Mouse (Mus musculus): ENCODE data around the gene Ssh2. TPM values are rescaled to one million over a fixed set of nuclear protein-coding genes. Genes with fewer than 3 reads are reported as not detected.

Ssh2 gene
- total RNA-seq, 1 experiment = 7.7 TPM

DNA sequence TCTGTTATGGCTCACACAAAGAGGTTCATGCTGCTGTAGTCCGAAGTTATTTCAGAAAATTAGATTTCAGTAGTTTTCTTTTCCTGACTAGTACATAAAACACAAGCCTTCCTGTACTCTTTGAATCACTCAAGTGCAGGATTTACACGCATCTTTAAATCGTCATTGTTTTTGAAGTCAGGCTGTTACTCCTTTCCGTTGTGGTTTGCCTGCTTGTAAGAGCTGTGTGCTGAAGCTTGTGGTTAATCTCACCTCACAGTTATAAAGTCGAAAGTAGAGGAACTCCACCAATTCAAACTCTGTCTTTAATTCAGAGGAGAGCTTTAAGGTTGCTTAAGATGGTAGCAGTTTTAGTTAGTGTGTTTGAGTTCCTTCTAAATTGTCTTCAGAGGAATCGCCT, 132.9 kb downstream of the Ssh2 start:
- no peak overlapping the region for H3K9ac ChIP-seq (ENCODE audit: insufficient read depth, low read depth, low read length, poor library complexity, severe bottlenecking)
- peak overlapping the region; percentile 87 to 91; a peak in 2 of 4 replicates for H3K4me3 ChIP-seq (ENCODE audit: insufficient read depth in 1 of 2, low read depth in 1 of 2, low read length in 2 of 2, poor library complexity in 1 of 2, severe bottlenecking in 1 of 2)
- TF ChIP-seq ZC3H11A (IDR thresholded peaks at IDR 0.05; ENCODE audit: borderline replicate concordance, low read depth, low read length) (no peak), CHD2 (IDR thresholded peaks at IDR 0.05; ENCODE audit: low read depth, low read length) (no peak), MAFK (IDR thresholded peaks at IDR 0.05; ENCODE audit: insufficient read depth, low read depth, low read length) (no peak), ZNF384 (IDR thresholded peaks at IDR 0.05; ENCODE audit: low read depth, low read length) (no peak), HCFC1 (IDR thresholded peaks at IDR 0.05; ENCODE audit: borderline replicate concordance, insufficient read depth, low read length) (no peak)
- 0 out of 4 replicates have a peak, but pooled peaks cover 0 to 3% of the 10 kb centered on the region in 2 experiments for H3K4me1 ChIP-seq (ENCODE audit: control insufficient read depth in 2 of 2, insufficient read depth in 2 of 2, low read length in 2 of 2, poor library complexity in 1 of 2)
- H3K36me3 ChIP-seq (ENCODE audit: control insufficient read depth, insufficient read depth, low read length, poor library complexity, severe bottlenecking) = no peaks in the 10 kb centered on the region
- DNase-seq (ENCODE audit: low read depth, low spot score) = no peak
- H3K9me3 ChIP-seq (ENCODE audit: control insufficient read depth, insufficient read depth, low read depth, low read length) = no peaks in the 10 kb centered on the region
- H3K27ac ChIP-seq (ENCODE audit: insufficient read depth, low read depth, low read length, poor library complexity, severe bottlenecking) = no peak overlapping the region
- in situ Hi-C loops (cut with MboI; ENCODE audit: low sequenced_read_pairs in 2 of 2, unreplicated experiment in 2 of 2) = no loop called here

- no peak overlapping the region for H3K9ac ChIP-seq (ENCODE audit: insufficient read depth, low read depth, low read length, poor library complexity, severe bottlenecking)
- no peak for TF ChIP-seq CHD2 (IDR thresholded peaks at IDR 0.05; ENCODE audit: low read depth, low read length)
- TF ChIP-seq ZNF384 (IDR thresholded peaks at IDR 0.05; ENCODE audit: low read depth, low read length) = no peak
- TF ChIP-seq ZC3H11A (IDR thresholded peaks at IDR 0.05; ENCODE audit: borderline replicate concordance, low read depth, low read length) = no peak
- no peak for TF ChIP-seq MAFK (IDR thresholded peaks at IDR 0.05; ENCODE audit: insufficient read depth, low read depth, low read length)
- TF ChIP-seq HCFC1 (IDR thresholded peaks at IDR 0.05; ENCODE audit: borderline replicate concordance, insufficient read depth, low read length) = no peak
- no peak overlapping the region for H3K27ac ChIP-seq (ENCODE audit: insufficient read depth, low read depth, low read length, poor library complexity, severe bottlenecking)
- no peak overlapping the region for H3K4me3 ChIP-seq (ENCODE audit: insufficient read depth in 1 of 2, low read depth in 1 of 2, low read length in 2 of 2, poor library complexity in 1 of 2, severe bottlenecking in 1 of 2)
- 0 out of 4 replicates have a peak, but pooled peaks cover 0 to 3% of the 10 kb centered on the region in 2 experiments for H3K4me1 ChIP-seq (ENCODE audit: control insufficient read depth in 2 of 2, insufficient read depth in 2 of 2, low read length in 2 of 2, poor library complexity in 1 of 2)
- no peaks in the 10 kb centered on the region for H3K36me3 ChIP-seq (ENCODE audit: control insufficient read depth, insufficient read depth, low read length, poor library complexity, severe bottlenecking)
- no peaks in the 10 kb centered on the region for H3K9me3 ChIP-seq (ENCODE audit: control insufficient read depth, insufficient read depth, low read depth, low read length)
- in situ Hi-C loops (cut with MboI; ENCODE audit: low sequenced_read_pairs in 2 of 2, unreplicated experiment in 2 of 2) = no loop called here
- no peak for DNase-seq (ENCODE audit: low read depth, low spot score)
Measured at GRCm38 (mm10) chr11:77349698-77350097, 133.6 kb downstream of the Ssh2 start.

- no peaks in the 10 kb centered on the region for H3K4me1 ChIP-seq (ENCODE audit: control insufficient read depth in 2 of 2, insufficient read depth in 2 of 2, low read length in 2 of 2, poor library complexity in 1 of 2)
- H3K36me3 ChIP-seq (ENCODE audit: control insufficient read depth, insufficient read depth, low read length, poor library complexity, severe bottlenecking) = no peaks in the 10 kb centered on the region
- TF ChIP-seq ZC3H11A (IDR thresholded peaks at IDR 0.05; ENCODE audit: borderline replicate concordance, low read depth, low read length) (no peak), ZNF384 (IDR thresholded peaks at IDR 0.05; ENCODE audit: low read depth, low read length) (no peak), CHD2 (IDR thresholded peaks at IDR 0.05; ENCODE audit: low read depth, low read length) (no peak), HCFC1 (IDR thresholded peaks at IDR 0.05; ENCODE audit: borderline replicate concordance, insufficient read depth, low read length) (no peak), MAFK (IDR thresholded peaks at IDR 0.05; ENCODE audit: insufficient read depth, low read depth, low read length) (no peak)
- no peaks in the 10 kb centered on the region for H3K9me3 ChIP-seq (ENCODE audit: control insufficient read depth, insufficient read depth, low read depth, low read length)
- in situ Hi-C loops (cut with MboI; ENCODE audit: low sequenced_read_pairs in 2 of 2, unreplicated experiment in 2 of 2) = no loop called here
- no peak overlapping the region for H3K27ac ChIP-seq (ENCODE audit: insufficient read depth, low read depth, low read length, poor library complexity, severe bottlenecking)
- no peak overlapping the region for H3K9ac ChIP-seq (ENCODE audit: insufficient read depth, low read depth, low read length, poor library complexity, severe bottlenecking)
- H3K4me3 ChIP-seq (ENCODE audit: insufficient read depth in 1 of 2, low read depth in 1 of 2, low read length in 2 of 2, poor library complexity in 1 of 2, severe bottlenecking in 1 of 2) = no peak overlapping the region
- no peak for DNase-seq (ENCODE audit: low read depth, low spot score)
Measured at GRCm38 (mm10) chr11:77355055-77355454, 139.0 kb downstream of the Ssh2 start.

DNA sequence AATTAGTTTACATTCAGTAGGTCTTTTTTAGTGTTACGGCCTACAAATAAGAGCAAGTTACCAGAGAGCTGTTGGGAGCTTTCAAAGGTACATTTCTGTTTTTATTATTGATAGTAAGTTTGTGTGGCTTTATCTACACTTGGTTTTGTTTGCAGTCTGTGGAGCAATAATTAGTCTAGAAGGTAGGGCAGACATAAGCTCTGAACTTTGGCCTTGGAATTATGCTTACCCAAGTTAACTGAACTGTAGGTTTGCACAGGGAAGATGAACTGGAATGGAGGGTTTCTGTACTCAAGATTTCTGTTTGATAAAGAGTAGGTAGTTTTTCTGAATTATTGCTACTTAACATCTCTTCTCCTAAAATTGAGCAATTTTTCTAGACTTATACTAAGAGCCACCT, 141.8 kb downstream of the Ssh2 start:
- H3K36me3 ChIP-seq (ENCODE audit: control insufficient read depth, insufficient read depth, low read length, poor library complexity, severe bottlenecking) = no peaks in the 10 kb centered on the region
- H3K27ac ChIP-seq (ENCODE audit: insufficient read depth, low read depth, low read length, poor library complexity, severe bottlenecking) = no peak overlapping the region
- no peak overlapping the region for H3K4me3 ChIP-seq (ENCODE audit: insufficient read depth in 1 of 2, low read depth in 1 of 2, low read length in 2 of 2, poor library complexity in 1 of 2, severe bottlenecking in 1 of 2)
- no peaks in the 10 kb centered on the region for H3K9me3 ChIP-seq (ENCODE audit: control insufficient read depth, insufficient read depth, low read depth, low read length)
- in situ Hi-C loops (cut with MboI; ENCODE audit: low sequenced_read_pairs in 2 of 2, unreplicated experiment in 2 of 2) = no loop called here
- no peaks in the 10 kb centered on the region for H3K4me1 ChIP-seq (ENCODE audit: control insufficient read depth in 2 of 2, insufficient read depth in 2 of 2, low read length in 2 of 2, poor library complexity in 1 of 2)
- no peak for DNase-seq (ENCODE audit: low read depth, low spot score)
- H3K9ac ChIP-seq (ENCODE audit: insufficient read depth, low read depth, low read length, poor library complexity, severe bottlenecking) = no peak overlapping the region
- no peak for TF ChIP-seq MAFK (IDR thresholded peaks at IDR 0.05; ENCODE audit: insufficient read depth, low read depth, low read length)
- no peak for TF ChIP-seq ZNF384 (IDR thresholded peaks at IDR 0.05; ENCODE audit: low read depth, low read length)

DNA sequence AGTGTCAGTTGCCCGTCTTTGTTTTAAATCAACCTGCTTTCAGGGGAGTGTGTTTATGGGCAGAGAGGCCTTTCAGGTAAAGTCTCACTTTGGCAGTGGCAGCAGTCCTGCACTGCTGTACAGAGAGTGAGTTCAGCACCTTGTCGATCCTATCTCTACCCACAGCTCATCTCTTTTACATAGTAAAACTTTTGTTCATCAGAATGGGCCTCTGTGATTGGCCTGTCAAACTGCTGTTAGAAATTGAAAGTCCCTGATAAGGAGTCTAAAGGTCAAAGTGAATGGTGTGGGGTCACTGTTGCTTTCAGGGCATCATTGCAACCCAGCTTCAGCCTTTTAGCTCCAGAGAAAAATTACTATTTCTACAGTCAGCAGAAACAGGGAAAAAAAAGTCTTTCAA, 147.4 kb downstream of the Ssh2 start:
- in situ Hi-C loops (cut with MboI; ENCODE audit: low sequenced_read_pairs in 2 of 2, unreplicated experiment in 2 of 2) = no loop called here
- TF ChIP-seq ZC3H11A (IDR thresholded peaks at IDR 0.05; ENCODE audit: borderline replicate concordance, low read depth, low read length) (no peak), MAFK (IDR thresholded peaks at IDR 0.05; ENCODE audit: insufficient read depth, low read depth, low read length) (no peak), CHD2 (IDR thresholded peaks at IDR 0.05; ENCODE audit: low read depth, low read length) (no peak), HCFC1 (IDR thresholded peaks at IDR 0.05; ENCODE audit: borderline replicate concordance, insufficient read depth, low read length) (no peak), ZNF384 (IDR thresholded peaks at IDR 0.05; ENCODE audit: low read depth, low read length) (no peak)
- no peaks in the 10 kb centered on the region for H3K4me1 ChIP-seq (ENCODE audit: control insufficient read depth in 2 of 2, insufficient read depth in 2 of 2, low read length in 2 of 2, poor library complexity in 1 of 2)

More for the DNA sequence above, 147.4 kb downstream of the Ssh2 start:
- no peak overlapping the region for H3K9ac ChIP-seq (ENCODE audit: insufficient read depth, low read depth, low read length, poor library complexity, severe bottlenecking)
- no peak overlapping the region for H3K4me3 ChIP-seq (ENCODE audit: insufficient read depth in 1 of 2, low read depth in 1 of 2, low read length in 2 of 2, poor library complexity in 1 of 2, severe bottlenecking in 1 of 2)
- H3K27ac ChIP-seq (ENCODE audit: insufficient read depth, low read depth, low read length, poor library complexity, severe bottlenecking) = no peak overlapping the region
- no peaks in the 10 kb centered on the region for H3K9me3 ChIP-seq (ENCODE audit: control insufficient read depth, insufficient read depth, low read depth, low read length)
- DNase-seq (ENCODE audit: low read depth, low spot score) = no peak
- H3K36me3 ChIP-seq (ENCODE audit: control insufficient read depth, insufficient read depth, low read length, poor library complexity, severe bottlenecking) = no peaks in the 10 kb centered on the region

Data from ES-E14 (cell line).